Mouse (Mus musculus): Measurements from ENCODE around the gene Rere. TPM values are rescaled to one million over a fixed set of nuclear protein-coding genes. Genes with fewer than 3 reads are reported as not detected.

The Rere gene
- total and polyA plus RNA-seq, 3 experiments, result 3.1 to 36.5 (median 8.7) TPM

GRCm38 (mm10) chr4:150665806-150666205 lies 384.4 kb downstream of the Rere start:
- in situ Hi-C loops (cut with MboI; ENCODE audit: low pct_ligation_motif_present, low pct_unique_long_range_greater_than_20kb, low sequenced_read_pairs), result loop anchor here (10.0 kb wide), 1 partner anchor 209 kb away; no protein-coding TSS in a partner anchor
- Histone ChIP-seq H3K4me3 (replicated peaks in 1 of 3; ENCODE audit: low read depth in 2 of 3, low read length in 2 of 3, poor library complexity in 1 of 3) (no peak overlapping the region), H3K79me2 (replicated peaks; ENCODE audit: control insufficient read depth, extremely low read depth, insufficient read depth, poor library complexity, severe bottlenecking) (no peaks in the 10 kb centered on the region), H3K9ac (ENCODE audit: insufficient read depth, low read depth) (no peak overlapping the region), H3K9me3 (replicated peaks; ENCODE audit: low read length) (peaks cover 3% of the 10 kb centered on the region), H3K27ac (ENCODE audit: insufficient read depth, low read depth) (no peak overlapping the region), H3K36me3 (replicated peaks in 1 of 2; ENCODE audit: control insufficient read depth in 1 of 2, insufficient read depth in 1 of 2, low read length in 1 of 2) (no peaks in the 10 kb centered on the region), H3K4me1 (ENCODE audit: control insufficient read depth in 1 of 2, insufficient read depth in 2 of 2) (peaks cover 0 to 4% of the 10 kb centered on the region in 2 experiments; a peak in 3 of 4 replicates), H3K4me2 (ENCODE audit: insufficient read depth, low read depth, poor library complexity, severe bottlenecking) (no peak overlapping the region), H3K27me3 (replicated peaks) (no peaks in the 10 kb centered on the region)
- no peak for DNase-seq (ENCODE audit: extremely low read depth)
- TF ChIP-seq NRF1 (IDR thresholded peaks at IDR 0.05; ENCODE audit: low read depth, low read length) (no peak), E2F4 (IDR thresholded peaks at IDR 0.05; ENCODE audit: insufficient replicate concordance, low read depth, low read length) (no peak), PAX5 (IDR thresholded peaks at IDR 0.05; ENCODE audit: low read length) (no peak), CHD2 (IDR thresholded peaks at IDR 0.05; ENCODE audit: low read length) (no peak), CTCF (conservative IDR thresholded peaks at IDR 0.05 in 1 of 2, IDR thresholded peaks at IDR 0.05 in 1 of 2; ENCODE audit: low read depth in 2 of 2, low read length in 2 of 2) (no peak), POLR2A (IDR thresholded peaks at IDR 0.05; ENCODE audit: low read depth, low read length) (no peak), ELF1 (IDR thresholded peaks at IDR 0.05; ENCODE audit: low read depth, low read length) (no peak), NELFE (IDR thresholded peaks at IDR 0.05; ENCODE audit: low read depth, low read length) (no peak), HCFC1 (IDR thresholded peaks at IDR 0.05; ENCODE audit: low read depth, low read length) (no peak), BHLHE40 (IDR thresholded peaks at IDR 0.05; ENCODE audit: low read depth, low read length) (no peak), RCOR1 (conservative IDR thresholded peaks at IDR 0.05; ENCODE audit: low read depth, low read length) (no peak), ZKSCAN1 (IDR thresholded peaks at IDR 0.05; ENCODE audit: borderline replicate concordance, low read depth, low read length) (no peak), SMC3 (IDR thresholded peaks at IDR 0.05; ENCODE audit: low read depth, low read length) (no peak), ZNF384 (IDR thresholded peaks at IDR 0.05; ENCODE audit: low read depth, low read length) (no peak)
- dilution Hi-C loops (cut with MboI; ENCODE audit: extremely low pct_ligation_motif_present, extremely low pct_unique_long_range_greater_than_20kb, low sequenced_read_pairs), result no loop called here

Other genes with a start within 250 kb of the Rere start
- gene Gpr157, start 194.3 kb upstream of the Rere start, total RNA-seq (2012; rRNA removed), result 1.3 and 2.8 TPM in 2 replicates
- gene Gpr157, start 194.3 kb upstream of the Rere start, total RNA-seq (2014; rRNA removed), result 2.3 and 2.6 TPM in 2 replicates
- gene Gpr157, start 194.3 kb upstream of the Rere start, polyA plus RNA-seq (2012; ENCODE audit: insufficient read length, low read depth), result 3.1 and 3.5 TPM in 2 replicates
- 0.38 and 1.4 TPM in 2 replicates for gene Slc2a5, start 162.4 kb upstream of the Rere start, total RNA-seq (2012; rRNA removed)
- gene Slc2a5, start 162.4 kb upstream of the Rere start, total RNA-seq (2014; rRNA removed), result 0.70 and 0.81 TPM in 2 replicates
- 1.1 and 1.5 TPM in 2 replicates for gene Slc2a5, start 162.4 kb upstream of the Rere start, polyA plus RNA-seq (2012; ENCODE audit: insufficient read length, low read depth)
- gene Slc2a7, start 132.7 kb upstream of the Rere start, total RNA-seq (2012; rRNA removed), result 0.13 TPM in 1 of 2 replicates, not detected in the other
- gene Slc2a7, start 132.7 kb upstream of the Rere start, total RNA-seq (2014; rRNA removed), result not detected in 2 replicates
- gene Slc2a7, start 132.7 kb upstream of the Rere start, polyA plus RNA-seq (2012; ENCODE audit: insufficient read length, low read depth), result 0.14 TPM in 1 of 2 replicates, not detected in the other
- gene Car6, start 80.3 kb upstream of the Rere start, total RNA-seq (2012; rRNA removed), result not detected in 2 replicates
- not detected in 2 replicates for gene Car6, start 80.3 kb upstream of the Rere start, total RNA-seq (2014; rRNA removed)
- not detected in 2 replicates for gene Car6, start 80.3 kb upstream of the Rere start, polyA plus RNA-seq (2012; ENCODE audit: insufficient read length, low read depth)
- gene Eno1, start 44.9 kb upstream of the Rere start, total RNA-seq (2012; rRNA removed), result 1,210 and 1,985 TPM in 2 replicates
- 903 and 1,109 TPM in 2 replicates for gene Eno1, start 44.9 kb upstream of the Rere start, total RNA-seq (2014; rRNA removed)
- 1,272 and 1,619 TPM in 2 replicates for gene Eno1, start 44.9 kb upstream of the Rere start, polyA plus RNA-seq (2012; ENCODE audit: insufficient read length, low read depth)

All from CH12.LX (cell line).